Comparison of ENCODE assay signal across 8 mouse cellular contexts in genomic region chr13:38527041-38527796, GRCm38 (mm10). TPM values are rescaled to one million over a fixed set of nuclear protein-coding genes. Genes with fewer than 3 reads are reported as not detected.
DNase-seq lines count a peak whose midpoint lies in the region; ATAC-seq and TF ChIP-seq lines count a peak whose summit lies in the region.

No protein-coding gene starts in this region.

- no peaks in the 10 kb centered on the region for H3K36me3 ChIP-seq in embryonic facial prominence, embryonic 11.5 days (replicated peaks; ENCODE audit: control insufficient read depth, insufficient read depth, low read depth, low read length)
- 0 out of 2 replicates have a peak, but pooled peaks cover 1% of the 10 kb centered on the region for H3K36me3 ChIP-seq in midbrain, embryonic 16.5 days (ENCODE audit: control insufficient read depth, insufficient read depth, low read length)

- H3K4me2 ChIP-seq in embryonic facial prominence, embryonic 11.5 days (ENCODE audit: low read depth, low read length) = peak overlapping the region; percentile 71
- peak overlapping the region; percentile 80 for H3K4me2 ChIP-seq in midbrain, embryonic 16.5 days (ENCODE audit: low read length)

- no peak for ATAC-seq in embryonic facial prominence, embryonic 11.5 days (replicated peaks; ENCODE audit: insufficient number of reproducible peaks, low FRiP score, low TSS enrichment, low read depth)
- peak; percentile 33 for ATAC-seq in midbrain, embryonic 16.5 days

- intact Hi-C loops in gastrocnemius, adult 2 months (cut with DNase I) = loop anchor here (5.0 kb wide), 1 partner anchor 55 kb away; no protein-coding TSS in a partner anchor

- peak overlapping the region; percentile 98 for H3K4me3 ChIP-seq in gastrocnemius, adult 2 months
- H3K4me3 ChIP-seq in embryonic facial prominence, embryonic 11.5 days (ENCODE audit: low read depth, low read length) = peak overlapping the region; percentile 78
- H3K4me3 ChIP-seq in midbrain, embryonic 16.5 days (ENCODE audit: low read depth, low read length) = peak overlapping the region; percentile 91

- H3K4me1 ChIP-seq in embryonic facial prominence, embryonic 11.5 days (ENCODE audit: control insufficient read depth, insufficient read depth, low read length) = no peaks in the 10 kb centered on the region; the same call in 1 of the 2 replicates
- H3K4me1 ChIP-seq in midbrain, embryonic 16.5 days (ENCODE audit: control insufficient read depth, insufficient read depth, low read length) = peaks cover 19% of the 10 kb centered on the region

- no peaks in the 10 kb centered on the region for H3K27me3 ChIP-seq in embryonic facial prominence, embryonic 11.5 days (ENCODE audit: control insufficient read depth, insufficient read depth, low read length)
- no peaks in the 10 kb centered on the region for H3K27me3 ChIP-seq in midbrain, embryonic 16.5 days (ENCODE audit: control insufficient read depth, insufficient read depth, low read depth, low read length)

- no peak for TF ChIP-seq CTCF in gastrocnemius, adult 2 months (IDR thresholded peaks at IDR 0.05)

- no peak for DNase-seq in gastrocnemius, adult 2 months
- no peak for DNase-seq in gastrocnemius, postnatal 10 days
- peak; percentile 6 for DNase-seq in 416B (ENCODE audit: low read depth)
- peak; percentile 29 for DNase-seq in embryonic facial prominence, embryonic 11.5 days (ENCODE audit: low spot score)
- peak; percentile 56 to 85 for DNase-seq in kidney, adult 8-10 months
- DNase-seq in cerebellum, adult 9-11 months = no peak
- no peak for DNase-seq in gastrocnemius, postnatal 4 days (ENCODE audit: low spot score in 2 of 2)

- peak overlapping the region; percentile 81 for H3K9ac ChIP-seq in embryonic facial prominence, embryonic 11.5 days (replicated peaks; ENCODE audit: low read length)
- H3K9ac ChIP-seq in midbrain, embryonic 16.5 days (ENCODE audit: low read depth, low read length) = peak overlapping the region; percentile 93

- no peaks in the 10 kb centered on the region for H3K9me3 ChIP-seq in embryonic facial prominence, embryonic 11.5 days (replicated peaks; ENCODE audit: control insufficient read depth, low read length)
- H3K9me3 ChIP-seq in midbrain, embryonic 16.5 days (replicated peaks; ENCODE audit: control insufficient read depth, low read length, poor library complexity, severe bottlenecking) = no peaks in the 10 kb centered on the region

- 13% methylated on average over 15 of the region's 15 CpGs for WGBS in embryonic facial prominence, embryonic 11.5 days
- WGBS in midbrain, embryonic 16.5 days = 12% methylated on average over 15 of the region's 15 CpGs

- peak overlapping the region; percentile 97 for H3K27ac ChIP-seq in gastrocnemius, adult 2 months
- 0 out of 2 replicates have a peak overlapping the region, but pooled peaks have one; percentile 52 for H3K27ac ChIP-seq in embryonic facial prominence, embryonic 11.5 days (replicated peaks; ENCODE audit: low read depth, low read length)
- peak overlapping the region; percentile 75 for H3K27ac ChIP-seq in midbrain, embryonic 16.5 days (ENCODE audit: low read length)

RNA-seq across cellular contexts. Expression of gene Txndc5, which starts 1.4 kb away (rescaled TPM):
- total RNA-seq in gastrocnemius, adult 2 months (2021) = 10 to 100 TPM; 22.1 to 35.0 TPM
- total RNA-seq in gastrocnemius, postnatal 10 days (2021) = 10 to 100 TPM; 61.9 to 76.3 TPM
- 172 and 181 TPM in 2 replicates for polyA plus RNA-seq in embryonic facial prominence, embryonic 11.5 days (2014; fragmentation: Nextera tagmentation; extraction: Ambion mirVana)
- polyA plus RNA-seq in midbrain, embryonic 16.5 days (2015; fragmentation: Nextera tagmentation; extraction: Ambion mirVana) = 75.4 and 76.3 TPM in 2 replicates
- total RNA-seq in gastrocnemius, postnatal 4 days (2021) = 100 to 1,000 TPM; 118 to 121 TPM

Comparison
In these comparisons a context has a peak if more than half of its experiments do, and no peak if none do; other contexts are left out.
1. DNase-seq: peak in 416B (single experiment), embryonic facial prominence, embryonic 11.5 days (single experiment) and kidney, adult 8-10 months (2 of 2); none in gastrocnemius, adult 2 months (single experiment), gastrocnemius, postnatal 10 days (single experiment), cerebellum, adult 9-11 months (single experiment) and gastrocnemius, postnatal 4 days (0 of 2).
2. Peak in every context shown above with its lines, with median percentiles within 50 percentile points of each other: H3K27ac ChIP-seq and H3K4me3 ChIP-seq.